8 mouse cellular contexts compared by ENCODE assay signal in the genomic region with DNA sequence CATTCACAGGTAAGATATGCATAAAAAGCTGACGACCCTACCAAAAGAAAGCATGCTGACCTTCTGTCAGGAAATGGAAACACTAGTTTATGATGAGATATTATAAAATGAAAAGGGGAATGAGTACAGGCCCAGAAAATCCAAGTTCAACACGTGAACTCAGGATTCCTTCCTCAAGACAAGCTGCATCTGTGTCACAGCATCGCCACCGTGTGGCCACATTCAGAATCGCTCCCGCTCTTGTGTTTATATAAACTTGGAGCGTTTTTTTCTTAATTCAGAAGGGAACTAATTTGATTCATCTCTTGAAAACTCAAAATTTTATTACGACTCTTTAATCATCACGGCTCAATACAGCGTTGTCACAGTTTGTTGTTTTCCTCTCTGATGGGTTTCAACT. TPM values are rescaled to one million over a fixed set of nuclear protein-coding genes. Genes with fewer than 3 reads are reported as not detected.
DNase-seq lines count a peak whose midpoint lies in the region; ATAC-seq and TF ChIP-seq lines count a peak whose summit lies in the region.

No protein-coding gene starts in this region.

- no peak overlapping the region for H3K4me2 ChIP-seq in limb, embryonic 11.5 days (ENCODE audit: low read depth, severe bottlenecking)

- no peaks in the 10 kb centered on the region for H3K36me3 ChIP-seq in spleen, adult 2 months (ENCODE audit: control insufficient read depth, insufficient read depth, low read length)
- H3K36me3 ChIP-seq in limb, embryonic 11.5 days (ENCODE audit: control insufficient read depth, insufficient read depth, low read length): no peaks in the 10 kb centered on the region

- WGBS in spleen, adult 2 months: 12% methylated on average over 10 of the region's 10 CpGs
- WGBS in bone marrow, adult 2 months: 11% methylated on average over 10 of the region's 10 CpGs
- WGBS in limb, embryonic 11.5 days: 9% methylated on average over 10 of the region's 10 CpGs

- no peaks in the 10 kb centered on the region for H3K4me1 ChIP-seq in spleen, adult 2 months (ENCODE audit: control insufficient read depth, insufficient read depth, insufficient read length)
- no peaks in the 10 kb centered on the region for H3K4me1 ChIP-seq in bone marrow, adult 2 months (ENCODE audit: control insufficient read depth, insufficient read depth, low read length)
- H3K4me1 ChIP-seq in limb, embryonic 11.5 days (ENCODE audit: control insufficient read depth, insufficient read depth, low read length): no peaks in the 10 kb centered on the region

- TF ChIP-seq POLR2A in spleen, adult 2 months (IDR thresholded peaks at IDR 0.05; ENCODE audit: low read depth, low read length): no peak
- TF ChIP-seq POLR2A in bone marrow, adult 2 months (IDR thresholded peaks at IDR 0.05; ENCODE audit: borderline replicate concordance, control insufficient read depth, low read depth, low read length): no peak

- DNase-seq in spleen, adult 2 months (ENCODE audit: low read depth in 1 of 2, low spot score in 2 of 2): peak in 1 of 2 experiments; percentile 51
- no peak for DNase-seq in spleen, adult 12 weeks (ENCODE audit: low spot score)
- DNase-seq in induced T-regulatory cell, adult 2 months (ENCODE audit: low read depth): peak; percentile 84
- peak; percentile 86 for DNase-seq in limb, embryonic 11.5 days (ENCODE audit: low spot score)
- peak; percentile 35 to 38 for DNase-seq in natural killer cell, adult 2 months (ENCODE audit: low spot score in 2 of 2)
- peak; percentile 73 for DNase-seq in thymus, postnatal 0 days (ENCODE audit: low spot score)

- H3K27me3 ChIP-seq in spleen, adult 2 months (ENCODE audit: control insufficient read depth, insufficient read depth, low read length): no peaks in the 10 kb centered on the region
- no peaks in the 10 kb centered on the region for H3K27me3 ChIP-seq in limb, embryonic 11.5 days (ENCODE audit: control insufficient read depth, insufficient read depth, low read length)

- peak; percentile 71; the same call in 1 of the 2 replicates for TF ChIP-seq CTCF in spleen, adult 2 months (IDR thresholded peaks at IDR 0.05; ENCODE audit: extremely low read depth, insufficient read depth, insufficient read length, insufficient replicate concordance)
- peak; percentile 82 for TF ChIP-seq CTCF in bone marrow, adult 2 months (IDR thresholded peaks at IDR 0.05; ENCODE audit: control insufficient read depth, insufficient read depth, low read length)

- peak; percentile 74 for ATAC-seq in erythroblast, adult 5-6 weeks (replicated peaks; ENCODE audit: low FRiP score, poor library complexity, severe bottlenecking)
- no peak for ATAC-seq in limb, embryonic 11.5 days (ENCODE audit: insufficient number of reproducible peaks, low FRiP score, low TSS enrichment, low read depth)

- no peak overlapping the region for H3K4me3 ChIP-seq in spleen, adult 2 months (ENCODE audit: extremely low read depth, insufficient read depth, insufficient read length)
- H3K4me3 ChIP-seq in bone marrow, adult 2 months (replicated peaks; ENCODE audit: control insufficient read depth, low read depth, low read length): no peak overlapping the region
- H3K4me3 ChIP-seq in limb, embryonic 11.5 days (ENCODE audit: low read depth, low read length): no peak overlapping the region

- H3K9ac ChIP-seq in limb, embryonic 11.5 days (ENCODE audit: low read length): no peak overlapping the region

- no peak overlapping the region for H3K27ac ChIP-seq in spleen, adult 2 months (ENCODE audit: insufficient read depth, low read length)
- no peak overlapping the region for H3K27ac ChIP-seq in bone marrow, adult 2 months (ENCODE audit: control insufficient read depth, insufficient read depth, low read depth, low read length, poor library complexity)
- no peak overlapping the region for H3K27ac ChIP-seq in limb, embryonic 11.5 days (replicated peaks; ENCODE audit: low read depth, low read length)

- no peaks in the 10 kb centered on the region for H3K9me3 ChIP-seq in limb, embryonic 11.5 days (ENCODE audit: control insufficient read depth, low read length)

RNA-seq across cellular contexts. Expression of a gene that starts 22.7 kb away (rescaled TPM):
- 2.5 and 2.9 TPM in 2 replicates for polyA plus RNA-seq in spleen, adult 2 months (2012; rRNA removed)
- polyA plus RNA-seq in bone marrow, adult 2 months (2011; ENCODE audit: insufficient read depth, insufficient read length, low replicate concordance, missing spikeins): 27.8 and 32.1 TPM in 2 replicates
- total RNA-seq in erythroblast, adult 5-6 weeks (2015; ENCODE audit: low replicate concordance): 5.0 and 8.2 TPM in 2 replicates
- total RNA-seq in erythroblast, adult 5-6 weeks (2017; ENCODE audit: low replicate concordance): 9.5 and 10.4 TPM in 2 replicates
- 29.1 and 32.3 TPM in 2 replicates for polyA plus RNA-seq in limb, embryonic 11.5 days (2014; fragmentation: Nextera tagmentation; extraction: Ambion mirVana)
- polyA plus RNA-seq in thymus, postnatal 0 days (2015; fragmentation: Nextera tagmentation; extraction: Ambion mirVana): 23.4 and 25.1 TPM in 2 replicates
